Mouse (Mus musculus) heart, postnatal 10 days (tissue): Measurements from ENCODE around the gene S100pbp. TPM values are rescaled to one million over a fixed set of nuclear protein-coding genes. Genes with fewer than 3 reads are reported as not detected.
"Not testable (repeated sequence)": the region's sequence is repeated elsewhere in the genome, so short reads cannot be mapped to it uniquely, and the experiment has no call there.

ENCODE experiments used
- DNase-seq, 2 experiments: peaks; one replicate each; pipeline ENCODE4 v3.0.0; 2021
- intact Hi-C: fragments of 180-260 bp; cut with DNase I; formaldehyde crosslinking; loops from one replicate; pipeline ENCODE4 v1.15.1; 2025
- total RNA-seq, 2 experiments: library from RNA; stranded (reverse); gene quantifications; 2 replicates each; pipeline ENCODE4 v1.2.3; 2021

Gene S100pbp
- total RNA-seq, 2 experiments from 2014 or later = 18.0 to 21.7 TPM

DNA sequence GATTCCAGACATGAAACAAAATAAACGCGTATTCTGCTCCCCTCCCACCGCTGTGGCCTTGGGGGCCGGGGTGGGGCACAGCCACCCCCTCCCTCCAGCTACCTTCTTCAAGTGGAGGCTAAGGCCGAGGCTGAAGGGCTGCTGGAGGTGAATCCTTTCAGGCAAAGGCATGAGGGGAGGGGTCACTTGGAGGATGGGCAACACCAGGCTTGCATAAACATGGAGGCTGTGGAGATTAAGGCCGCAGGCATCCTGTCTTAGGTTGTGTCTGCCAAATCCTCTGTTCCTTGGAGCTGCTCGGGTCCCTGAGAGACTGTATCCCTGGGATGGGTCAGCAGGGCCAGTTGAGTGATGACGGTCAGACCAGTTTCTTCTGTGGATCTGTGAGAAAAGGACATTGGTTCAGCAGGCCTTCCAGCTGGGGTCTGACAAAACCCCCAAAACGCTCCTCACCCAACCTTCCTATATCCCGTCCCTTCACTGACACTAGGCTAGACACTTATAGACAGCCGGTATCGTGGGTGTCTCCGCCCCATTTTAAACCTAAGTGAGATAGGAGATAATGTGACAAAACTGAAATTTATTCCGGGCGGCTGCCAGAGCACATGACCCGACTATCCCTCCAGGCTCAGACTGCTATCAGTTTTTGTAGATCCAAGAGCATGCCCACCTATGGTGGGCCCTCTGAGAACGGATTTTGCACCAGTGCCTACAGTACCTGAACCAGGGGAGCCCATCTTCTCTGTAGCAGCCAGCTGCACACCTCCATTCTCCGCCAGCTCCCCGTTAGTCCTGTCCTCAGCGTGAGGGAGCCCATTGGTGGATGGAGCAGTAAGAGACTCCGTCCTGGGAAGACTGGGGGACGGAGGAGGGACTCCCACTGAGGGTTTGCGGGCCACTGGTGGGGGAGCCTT lies 31.8 kb upstream of the S100pbp start:
- intact Hi-C loops = no loop called here
- no peak for DNase-seq

DNA sequence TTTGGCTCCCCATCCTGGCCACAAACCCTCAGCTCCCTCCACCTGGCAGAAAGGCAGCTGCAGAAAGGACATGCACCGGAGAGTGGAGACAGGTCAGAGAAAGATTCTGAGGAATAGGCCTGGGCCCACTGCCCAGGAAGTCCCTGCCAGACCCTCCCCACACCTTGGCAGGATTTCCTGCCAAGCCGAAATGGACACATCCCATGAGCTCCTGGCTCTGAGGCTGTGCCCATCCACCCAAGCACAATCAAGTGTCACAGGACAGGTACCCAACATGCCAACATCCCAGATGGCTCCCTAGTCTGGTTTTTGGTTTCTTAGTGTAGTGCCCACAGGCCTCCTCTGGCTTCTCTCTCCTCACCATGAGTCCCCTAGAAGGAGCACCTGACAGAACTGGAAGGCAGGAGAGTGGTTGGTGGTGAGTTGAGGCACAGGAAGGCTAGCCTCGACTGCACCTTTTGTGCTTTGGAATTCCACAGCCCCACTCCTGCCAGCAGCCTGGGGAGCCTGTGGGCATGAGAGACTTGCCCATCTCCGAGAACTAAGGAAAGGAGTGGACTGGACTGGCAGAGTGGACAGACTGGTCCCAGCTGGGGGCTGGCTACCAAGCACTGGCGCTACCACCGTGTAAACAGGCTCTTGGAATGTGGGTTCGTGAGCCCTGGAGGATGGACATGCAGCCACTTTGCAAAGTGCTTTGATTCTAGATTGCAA lies 31.0 kb upstream of the S100pbp start:
- intact Hi-C loops = no loop called here
- DNase-seq = no peak

- DNase-seq = no peak
- intact Hi-C loops = no loop called here
Measured at GRCm38 (mm10) chr4:129219198-129219597, 29.7 kb upstream of the S100pbp start.

DNA sequence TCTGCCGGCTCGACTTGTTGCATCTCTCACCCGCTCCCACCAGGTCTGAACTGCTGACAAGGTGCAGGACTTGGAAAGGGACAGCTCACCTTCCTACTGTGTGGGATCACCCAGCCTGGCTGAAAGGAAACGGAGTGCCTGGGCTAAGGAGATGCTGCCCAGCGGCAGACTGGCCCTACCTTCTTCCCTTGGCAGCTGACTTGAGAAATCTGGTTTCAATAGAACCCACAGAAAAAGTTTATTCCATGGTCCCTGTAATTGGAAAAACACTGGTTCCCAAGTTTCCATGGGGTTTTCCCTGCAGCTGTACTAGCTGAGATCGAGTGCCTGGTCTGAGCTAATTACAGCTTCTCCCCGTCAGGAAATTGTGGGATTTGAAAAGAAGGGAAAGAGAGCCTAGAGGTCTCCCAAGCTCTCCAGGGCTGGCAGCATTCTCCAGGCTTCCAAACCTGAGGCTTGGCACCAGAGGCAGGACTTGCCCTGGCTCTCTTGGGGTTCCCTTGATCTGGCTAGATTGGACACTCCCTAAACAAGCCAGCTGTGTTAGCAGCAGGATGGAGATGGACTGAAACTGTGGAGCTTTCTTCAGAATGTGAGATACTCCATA lies 29.1 kb upstream of the S100pbp start:
- intact Hi-C loops = no loop called here

DNA sequence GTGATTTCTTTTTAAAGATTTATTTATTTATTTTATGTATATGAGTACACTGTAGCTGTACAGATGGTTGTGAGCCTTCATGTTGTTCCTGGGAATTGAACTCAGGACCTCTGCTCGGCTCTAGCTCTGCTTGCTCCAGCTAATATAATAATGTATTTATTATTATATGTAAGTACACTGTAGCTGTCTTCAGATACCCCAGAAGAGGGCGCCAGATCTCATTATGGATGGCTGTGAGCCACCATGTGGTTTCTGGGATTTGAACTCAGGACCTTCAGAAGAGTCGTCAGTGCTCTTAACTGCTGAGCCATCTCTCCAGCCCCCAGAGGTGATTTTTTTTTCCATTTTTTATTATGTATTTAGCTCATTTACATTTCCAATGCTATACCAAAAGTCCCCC lies 23.0 kb upstream of the S100pbp start:
- intact Hi-C loops = loop anchor here (1.0 kb wide), 1 partner anchor 64 kb away; no protein-coding TSS in a partner anchor
- DNase-seq = not testable (repeated sequence)

More for the DNA sequence above, 29.1 kb upstream of the S100pbp start:
- no peak for DNase-seq

DNA sequence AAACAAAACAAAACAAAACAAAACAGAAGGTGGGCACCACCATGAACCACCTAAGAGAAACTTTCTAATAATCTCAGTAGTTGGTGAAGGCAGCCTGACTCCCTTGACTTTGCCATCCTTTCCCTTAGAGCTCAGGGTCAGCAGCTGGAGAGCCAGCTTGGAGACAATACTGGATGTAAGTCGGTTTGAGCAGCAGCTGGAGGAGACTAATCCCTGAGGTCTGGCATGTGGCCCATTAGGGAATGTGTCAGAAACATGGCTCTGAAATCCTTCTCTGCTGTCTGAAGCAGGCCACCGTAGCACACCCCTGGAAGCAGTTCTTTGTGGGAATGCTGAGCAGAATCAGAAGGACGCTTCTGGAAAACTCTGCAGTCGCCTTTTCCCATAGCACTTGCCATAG lies 21.9 kb upstream of the S100pbp start:
- peak; percentile 67 to 77 for DNase-seq
- intact Hi-C loops = no loop called here

GRCm38 (mm10) chr4:129209504-129209903 lies 20.0 kb upstream of the S100pbp start:
- DNase-seq = peak in 1 of 2 experiments; percentile 40
- intact Hi-C loops = loop anchor here (5.0 kb wide), 1 partner anchor 248 kb away; no protein-coding TSS in a partner anchor

GRCm38 (mm10) chr4:129206792-129207191 lies 17.3 kb upstream of the S100pbp start:
- no peak for DNase-seq

GRCm38 (mm10) chr4:129204655-129205054 lies 15.1 kb upstream of the S100pbp start:
- intact Hi-C loops = loop anchor here (5.0 kb wide), 1 partner anchor 253 kb away; no protein-coding TSS in a partner anchor
- DNase-seq = no peak

More at GRCm38 (mm10) chr4:129206792-129207191, 17.3 kb upstream of the S100pbp start:
- intact Hi-C loops = loop anchor here (5.0 kb wide), 1 partner anchor 251 kb away; no protein-coding TSS in a partner anchor

GRCm38 (mm10) chr4:129197514-129197913 lies 8.0 kb upstream of the S100pbp start:
- no peak for DNase-seq
- intact Hi-C loops = no loop called here

GRCm38 (mm10) chr4:129194280-129194679 lies 4.8 kb upstream of the S100pbp start:
- intact Hi-C loops = no loop called here
- no peak for DNase-seq

GRCm38 (mm10) chr4:129191691-129192090 lies 2.2 kb upstream of the S100pbp start:
- intact Hi-C loops = no loop called here
- DNase-seq = no peak

GRCm38 (mm10) chr4:129190538-129190937 lies 1.0 kb upstream of the S100pbp start:
- intact Hi-C loops = no loop called here
- DNase-seq = peak in 1 of 2 experiments; percentile 14

- intact Hi-C loops = loop anchor here (5.0 kb wide), 1 partner anchor 42 kb away; no protein-coding TSS in a partner anchor
- DNase-seq = peak; percentile 66 to 72
Measured at GRCm38 (mm10) chr4:129188803-129189541, 555 bp downstream of the S100pbp start.

GRCm38 (mm10) chr4:129188041-129188659 lies 1.4 kb downstream of the S100pbp start:
- no peak for DNase-seq
- intact Hi-C loops = loop anchor here (5.0 kb wide), 1 partner anchor 41 kb away; no protein-coding TSS in a partner anchor

DNA sequence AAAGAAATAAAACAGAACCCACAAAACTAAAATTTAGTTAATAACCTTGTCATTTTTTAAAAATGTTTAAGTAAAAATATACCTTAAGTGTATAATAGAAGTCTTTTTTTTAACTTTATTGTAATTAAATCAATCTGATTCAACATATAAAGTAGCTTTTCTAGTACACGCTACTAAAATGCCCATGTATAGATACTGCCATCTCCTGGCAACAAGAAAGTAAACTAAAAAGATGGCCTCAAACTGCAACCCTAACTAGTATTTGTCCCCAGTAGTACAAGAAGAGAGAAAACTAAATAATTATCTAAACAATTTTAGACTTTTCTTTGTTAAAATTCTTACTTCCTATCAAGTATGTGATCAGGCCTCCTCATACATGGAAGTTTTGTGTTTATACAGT lies 10.0 kb downstream of the S100pbp start:
- no peak for DNase-seq
- intact Hi-C loops = loop anchor here (1.0 kb wide), 1 partner anchor 45 kb away; no protein-coding TSS in a partner anchor

- intact Hi-C loops = no loop called here
- no peak for DNase-seq
Measured at GRCm38 (mm10) chr4:129172529-129172928, 17.0 kb downstream of the S100pbp start.

GRCm38 (mm10) chr4:129161581-129162255 lies 27.8 kb downstream of the S100pbp start:
- no peak for DNase-seq
- intact Hi-C loops = no loop called here

DNA sequence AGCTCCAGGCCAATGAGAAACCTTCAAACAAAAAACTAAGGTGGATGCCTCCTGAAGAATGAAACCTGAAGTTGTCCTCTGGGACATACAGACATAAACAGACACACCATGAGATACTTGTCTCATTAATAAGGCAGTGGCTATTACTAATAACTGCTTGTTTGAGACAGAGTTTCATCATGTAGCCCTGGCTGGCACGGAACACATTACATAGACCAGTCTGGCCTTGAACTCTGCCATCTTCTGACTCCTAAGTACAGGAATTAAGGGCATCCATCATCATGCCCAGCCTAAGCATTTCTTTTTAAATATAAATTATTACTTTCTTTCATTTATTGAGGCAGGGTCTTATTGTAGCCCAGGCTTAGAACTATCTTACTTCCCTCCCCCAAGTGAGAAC lies 28.5 kb downstream of the S100pbp start:
- DNase-seq = no peak
- intact Hi-C loops = no loop called here
